Mouse (Mus musculus) kidney, adult 8-10 months (tissue): ENCODE data around the gene Sbk1.

Source experiments
- DNase-seq, 2 experiments: peaks; one replicate each; pipeline ENCODE4 v3.0.0; 2022

Sbk1 gene

GRCm38 (mm10) chr7:126271712-126272683 is at the start of gene Sbk1:
Gene Sbk1 (plus strand): TSS chr7:126272619.
- peak; percentile 92 for DNase-seq

- DNase-seq = no peak
Observed at GRCm38 (mm10) chr7:126222753-126223152, 49.7 kb upstream of the Sbk1 start.

- DNase-seq = no peak
Observed at GRCm38 (mm10) chr7:126226136-126226535, 46.3 kb upstream of the Sbk1 start.

GRCm38 (mm10) chr7:126230357-126231148 is 41.9 kb upstream of the Sbk1 start:
- DNase-seq = no peak

- DNase-seq = no peak
Observed at GRCm38 (mm10) chr7:126232345-126233071, 39.9 kb upstream of the Sbk1 start.

- peak in 1 of 2 experiments; percentile 18 for DNase-seq
Observed at GRCm38 (mm10) chr7:126234611-126235010, 37.8 kb upstream of the Sbk1 start.

DNA sequence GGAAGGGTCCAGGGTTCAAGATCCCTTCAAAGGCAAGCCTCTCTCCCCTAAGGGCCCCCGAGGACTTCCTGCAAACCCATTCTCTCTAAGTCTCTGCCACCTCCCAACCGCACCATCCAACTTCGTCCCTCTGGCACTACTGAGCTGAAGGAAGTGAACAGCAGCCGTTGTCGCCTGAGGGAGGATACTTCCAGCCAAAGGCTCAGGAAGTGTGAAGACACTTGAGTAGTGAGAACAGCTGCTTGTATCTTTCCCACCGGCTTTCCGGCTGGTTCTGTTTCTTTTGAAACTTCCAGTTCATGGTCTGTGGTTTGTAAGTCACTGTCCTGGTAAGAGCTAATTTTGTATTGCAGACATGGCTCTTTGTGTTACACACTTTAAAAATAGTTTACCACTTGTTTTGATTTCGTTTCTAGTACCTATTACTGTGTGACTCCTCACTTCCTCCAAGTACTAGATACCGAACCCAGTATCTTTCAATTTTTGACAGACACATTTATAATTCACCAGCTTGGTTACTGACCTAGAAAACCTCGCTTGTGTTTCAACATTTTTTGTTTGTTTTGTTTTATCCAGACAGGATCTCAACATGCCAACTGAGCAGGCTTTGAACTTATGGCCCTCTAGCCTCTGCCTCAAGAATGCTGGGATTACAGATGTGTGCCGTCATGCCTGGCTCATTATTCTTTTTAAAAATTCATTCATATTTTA is 36.2 kb upstream of the Sbk1 start:
- peak; percentile 15 to 22 for DNase-seq

DNA sequence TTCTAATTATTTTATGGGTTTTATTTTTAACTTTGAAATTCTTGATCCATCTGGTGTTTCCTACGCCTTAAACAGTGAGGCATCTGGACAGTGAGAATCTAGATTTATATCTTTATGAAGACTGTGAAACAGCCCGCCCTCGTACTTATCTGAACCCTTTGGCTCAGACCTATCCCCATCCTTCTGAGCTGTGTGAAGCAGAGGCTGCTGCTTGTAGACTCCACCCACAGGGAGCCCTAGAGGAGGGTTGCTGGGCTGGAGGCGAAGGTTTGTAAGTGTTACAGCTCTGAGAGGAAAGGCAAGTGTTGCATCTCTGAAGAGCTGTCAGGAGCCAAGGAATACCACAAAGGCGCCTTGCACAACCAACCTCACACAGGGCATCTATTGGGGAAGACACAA is 35.6 kb upstream of the Sbk1 start:
- DNase-seq = no peak

DNA sequence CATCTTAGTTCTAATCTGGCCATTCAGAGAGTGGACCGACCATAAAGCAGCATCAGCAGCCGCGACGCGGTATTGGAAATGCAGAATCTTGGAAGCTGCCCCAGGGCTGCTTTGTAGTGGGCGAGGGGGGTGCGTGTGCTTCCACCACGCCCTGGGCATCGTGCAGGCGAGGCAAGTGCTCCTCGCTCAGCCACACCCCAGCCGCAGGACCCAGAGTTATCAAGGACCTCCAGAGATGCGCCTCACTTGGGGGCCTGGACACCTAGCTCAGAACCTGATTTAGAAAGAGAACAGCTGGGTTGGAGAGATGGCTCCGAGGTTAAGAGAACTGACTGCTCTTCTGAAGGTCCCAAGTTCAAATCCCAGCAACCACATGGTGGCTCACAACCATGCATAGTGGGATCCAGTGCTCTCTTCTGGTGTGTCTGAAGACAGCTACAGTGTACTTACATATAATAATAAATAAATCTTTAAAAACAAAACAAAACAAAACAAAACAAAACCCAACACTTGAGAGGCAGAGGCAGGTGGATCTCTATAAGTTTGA is 31.5 kb upstream of the Sbk1 start:
- no peak for DNase-seq

- DNase-seq = no peak
Observed at GRCm38 (mm10) chr7:126244168-126244750, 28.2 kb upstream of the Sbk1 start.

- DNase-seq = no peak
Observed at GRCm38 (mm10) chr7:126248088-126248487, 24.3 kb upstream of the Sbk1 start.

DNA sequence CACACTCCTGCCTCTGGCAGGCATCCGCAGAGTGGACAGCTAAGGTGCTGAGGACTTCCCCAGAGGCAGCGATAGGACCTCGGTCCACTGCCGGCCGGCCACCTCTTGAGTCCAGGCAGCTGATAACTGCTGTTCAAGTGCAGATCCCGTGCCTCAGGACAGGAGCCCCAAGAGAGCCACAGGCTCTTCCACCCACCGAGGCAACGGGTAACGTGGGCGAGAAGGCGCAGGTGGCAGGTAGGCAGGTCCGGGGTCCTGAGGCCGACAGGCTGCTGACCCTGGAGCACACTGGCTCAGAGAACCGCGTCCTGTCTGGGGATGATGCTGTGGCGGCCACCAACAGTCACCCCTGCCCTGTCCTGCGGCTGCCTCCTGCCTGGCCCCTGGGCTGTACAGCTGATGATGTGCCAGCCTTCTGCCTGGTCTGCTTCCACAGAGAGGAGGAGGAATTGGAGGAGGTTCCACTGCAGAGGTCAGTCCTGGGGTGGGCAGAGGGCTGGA is 23.7 kb upstream of the Sbk1 start:
- no peak for DNase-seq

GRCm38 (mm10) chr7:126249146-126249545 is 23.3 kb upstream of the Sbk1 start:
- no peak for DNase-seq

GRCm38 (mm10) chr7:126249986-126250385 is 22.4 kb upstream of the Sbk1 start:
- no peak for DNase-seq

DNA sequence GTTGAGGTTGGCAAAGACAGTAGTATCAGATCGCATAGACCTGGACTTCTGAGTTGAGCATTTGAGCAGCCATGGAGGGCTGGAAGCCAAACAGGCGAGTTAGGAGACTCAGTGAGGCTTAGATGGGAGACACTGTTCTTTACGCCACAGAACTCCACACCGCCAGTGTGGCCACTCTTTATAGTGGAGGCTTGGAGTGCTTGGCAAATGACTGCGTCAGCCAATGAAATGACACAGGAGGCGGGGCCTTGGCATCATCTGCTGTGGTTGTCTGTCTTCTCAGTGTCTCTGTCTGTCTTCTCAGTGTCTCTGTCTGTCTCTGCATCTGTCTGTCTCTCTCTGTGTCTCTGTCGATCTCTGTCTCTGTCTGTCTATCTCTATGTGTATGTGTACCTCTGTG is 21.9 kb upstream of the Sbk1 start:
- no peak for DNase-seq

- no peak for DNase-seq
Observed at GRCm38 (mm10) chr7:126251698-126252097, 20.7 kb upstream of the Sbk1 start.

DNA sequence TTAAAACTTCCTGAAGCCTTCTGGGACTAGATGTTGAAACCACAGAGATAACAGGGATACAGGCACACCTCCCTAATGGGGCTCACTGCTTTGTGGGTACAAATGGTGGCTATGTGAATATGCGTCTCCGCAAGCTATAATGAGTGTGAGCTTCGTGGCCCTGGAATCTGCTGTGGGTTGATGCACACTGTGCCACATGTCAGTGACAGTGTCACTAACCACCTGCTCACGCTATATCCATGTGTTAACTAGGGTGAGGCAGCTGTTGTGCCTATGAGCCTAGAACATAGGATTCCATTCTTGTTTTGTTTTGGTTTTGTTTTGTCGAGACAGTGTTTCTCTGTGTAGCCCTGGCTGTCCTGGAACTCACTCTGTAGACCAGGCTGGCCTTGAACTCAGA is 20.2 kb upstream of the Sbk1 start:
- no peak for DNase-seq

DNA sequence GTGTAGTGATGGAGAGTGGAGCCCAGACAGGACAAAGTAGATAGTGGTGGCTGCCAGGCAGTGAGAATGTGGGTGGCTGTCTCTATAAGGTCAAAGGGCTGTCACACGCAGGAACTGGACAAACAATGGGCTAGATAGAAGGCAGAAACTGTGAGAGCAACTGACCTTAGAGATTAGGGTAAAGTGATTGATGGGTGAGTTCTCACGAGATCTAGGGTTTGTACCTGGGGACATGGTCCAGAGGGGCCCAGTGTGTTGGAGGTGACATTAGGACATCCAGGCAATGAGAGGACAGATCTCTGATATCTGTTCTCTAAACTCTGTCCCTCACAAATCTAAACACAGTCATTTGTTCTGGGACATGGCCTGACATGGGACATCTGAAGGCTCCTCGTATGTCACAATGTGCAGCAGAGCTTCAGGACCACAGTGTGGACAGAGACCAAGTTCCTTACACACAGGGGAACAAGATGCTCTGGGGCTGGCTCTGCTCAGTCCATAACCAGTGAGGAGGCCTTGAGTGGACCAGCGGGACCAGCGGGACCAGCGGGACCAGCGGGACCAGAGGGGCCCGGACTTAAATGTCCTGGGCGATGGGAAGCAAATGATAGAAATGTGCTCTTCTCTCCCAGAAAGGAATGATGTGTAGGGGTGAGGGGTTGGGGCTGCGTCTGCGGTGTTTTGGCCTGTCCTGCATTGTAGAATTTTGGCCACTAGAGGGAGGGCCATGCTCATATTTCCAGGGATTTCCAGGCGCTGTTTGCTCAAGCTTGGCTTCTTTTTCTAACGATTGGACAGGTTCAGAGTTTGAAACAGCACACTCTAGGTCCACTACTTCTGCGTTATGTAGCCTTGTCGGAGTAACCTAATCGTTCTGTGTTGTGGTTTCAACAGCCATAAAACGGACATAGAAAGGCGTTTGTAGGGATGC is 11.9 kb upstream of the Sbk1 start:
- DNase-seq = peak in 1 of 2 experiments; percentile 67

DNA sequence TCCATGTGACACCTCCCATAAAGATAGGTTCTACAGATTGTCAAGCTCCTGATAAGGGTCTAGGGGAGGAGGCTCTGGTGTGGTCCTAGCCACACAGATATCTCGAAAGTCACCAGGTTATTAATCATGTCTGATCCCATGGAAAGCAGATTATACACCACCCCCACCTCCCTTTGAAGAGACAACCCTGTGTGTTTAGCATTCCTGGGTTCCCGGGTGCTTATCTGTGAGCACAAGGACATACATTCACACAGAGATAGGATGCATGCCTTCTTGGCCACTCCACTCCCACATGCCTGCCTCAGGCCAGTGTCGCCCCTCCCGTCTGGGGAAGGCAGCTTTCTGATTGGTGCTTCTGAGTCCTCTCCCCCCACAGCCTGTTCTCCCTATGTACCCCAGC is 10.6 kb upstream of the Sbk1 start:
- DNase-seq = no peak

GRCm38 (mm10) chr7:126263964-126264363 is 8.5 kb upstream of the Sbk1 start:
- DNase-seq = no peak
